Mouse (Mus musculus) heart, postnatal 0 days (tissue): ENCODE data around the gene Dmrt1.

Experiments used
- CTCF ChIP-seq: IDR thresholded peaks from 2 replicates; pipeline ENCODE4 v1.5.1; 2016; ENCODE audit warnings: antibody characterized with exemption, control low read depth, low read depth
- EP300 ChIP-seq: IDR thresholded peaks from 2 replicates; pipeline ENCODE4 v1.6.1; 2016; ENCODE audit warnings: antibody characterized with exemption, low read depth

DNA sequence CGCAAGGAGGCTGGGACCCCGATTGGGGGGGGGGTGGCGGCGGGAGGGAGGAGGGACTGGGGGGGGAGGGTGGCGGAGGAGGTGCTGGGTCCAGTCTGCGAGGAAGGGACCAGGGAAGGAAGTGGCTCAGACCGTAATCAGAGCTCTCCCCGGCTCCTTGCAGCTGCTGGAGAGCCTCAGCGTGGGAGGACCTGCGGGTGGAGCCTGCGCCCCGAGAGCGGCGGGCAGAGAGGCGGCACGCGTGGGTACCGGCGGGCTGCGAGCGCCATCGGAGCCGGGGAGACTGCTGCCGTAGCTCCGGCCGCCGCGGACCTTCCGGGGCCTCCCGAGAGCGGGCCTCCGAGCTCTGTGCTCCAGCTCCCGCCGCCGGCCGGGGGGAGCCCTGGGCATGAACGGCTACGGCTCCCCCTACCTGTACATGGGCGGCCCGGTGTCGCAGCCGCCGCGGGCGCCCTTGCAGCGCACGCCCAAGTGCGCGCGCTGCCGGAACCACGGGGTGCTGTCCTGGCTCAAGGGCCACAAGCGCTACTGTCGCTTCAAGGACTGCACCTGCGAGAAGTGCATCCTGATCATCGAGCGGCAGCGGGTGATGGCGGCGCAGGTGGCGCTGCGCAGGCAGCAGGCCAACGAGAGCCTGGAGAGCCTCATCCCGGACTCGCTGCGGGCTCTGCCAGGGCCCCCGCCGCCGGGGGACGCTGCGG is 105.1 kb downstream of the Dmrt1 start:
- TF ChIP-seq CTCF = no peak
- TF ChIP-seq EP300 = no peak
